In the genomic region with DNA sequence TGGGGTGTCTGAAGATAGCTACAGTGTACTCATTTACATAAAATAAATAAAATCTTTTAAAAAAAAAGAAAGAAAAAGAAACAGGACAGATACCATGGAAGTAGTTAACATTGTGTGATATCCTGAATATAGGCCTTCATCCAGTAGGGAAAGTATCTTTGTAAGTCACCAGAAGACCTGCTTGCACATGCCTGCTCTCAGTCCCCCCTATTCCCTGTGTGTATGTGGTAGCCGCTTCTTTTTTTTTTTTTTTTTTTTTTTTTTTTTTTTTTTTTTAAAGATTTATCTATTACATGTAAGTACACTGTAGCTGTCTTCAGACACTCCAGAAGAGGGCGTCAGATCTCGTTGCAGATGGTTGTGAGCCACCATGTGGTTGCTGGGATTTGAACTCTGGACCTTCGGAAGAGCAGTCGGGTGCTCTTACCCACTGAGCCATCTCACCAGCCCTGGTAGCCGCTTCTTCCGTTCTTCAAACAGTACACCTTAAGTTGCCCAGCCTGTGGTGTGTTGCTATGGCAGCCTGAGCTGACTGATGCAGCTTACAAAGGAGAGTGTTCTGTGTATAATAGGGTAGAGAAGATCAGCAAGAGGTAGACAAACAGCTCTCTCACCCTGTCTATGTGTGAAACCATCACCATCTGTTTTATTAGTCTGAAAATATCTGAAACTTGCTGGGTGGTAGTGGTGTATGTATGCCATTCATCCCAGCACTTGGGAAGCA, we compare ENCODE assay signal across 1 mouse cellular context.
A peak's percentile ranks its signal among the peaks of the same experiment; 100 is the strongest.
TF ChIP-seq lines count a peak whose summit lies in the region.

No protein-coding gene starts in this region.

TF ChIP-seq in ES-E14, 5 proteins besides CTCF, POLR2A, EP300 and RAD21:
- TF ChIP-seq ZNF384 (IDR thresholded peaks at IDR 0.05; ENCODE audit: low read depth, low read length): peak; percentile 83
- no peak for TF ChIP-seq HCFC1 (IDR thresholded peaks at IDR 0.05; ENCODE audit: borderline replicate concordance, insufficient read depth, low read length)
